Mouse (Mus musculus) left cerebral cortex, postnatal 25 days (tissue): Measurements from ENCODE around the gene Actr6. TPM values are rescaled to one million over a fixed set of nuclear protein-coding genes. Genes with fewer than 3 reads are reported as not detected.
"Not testable (repeated sequence)": the region's sequence is repeated elsewhere in the genome, so short reads cannot be mapped to it uniquely, and the experiment has no call there.

Source experiments
- DNase-seq, 2 experiments: peaks; one replicate each; pipeline ENCODE4 v3.0.0; 2022; ENCODE audit warnings: low spot score in 2 of 2, mixed read lengths in 1 of 2
- intact Hi-C: fragments of 180-260 bp; cut with DNase I; formaldehyde crosslinking; loops from one replicate; pipeline ENCODE4 v1.15.1; 2025
- total RNA-seq, 2 experiments: library from RNA; stranded (reverse); gene quantifications; 2 replicates each; pipeline ENCODE4 v1.2.3; 2021

Gene Actr6
- total RNA-seq, 2 experiments from 2014 or later = 18.5 to 25.2 TPM

DNA sequence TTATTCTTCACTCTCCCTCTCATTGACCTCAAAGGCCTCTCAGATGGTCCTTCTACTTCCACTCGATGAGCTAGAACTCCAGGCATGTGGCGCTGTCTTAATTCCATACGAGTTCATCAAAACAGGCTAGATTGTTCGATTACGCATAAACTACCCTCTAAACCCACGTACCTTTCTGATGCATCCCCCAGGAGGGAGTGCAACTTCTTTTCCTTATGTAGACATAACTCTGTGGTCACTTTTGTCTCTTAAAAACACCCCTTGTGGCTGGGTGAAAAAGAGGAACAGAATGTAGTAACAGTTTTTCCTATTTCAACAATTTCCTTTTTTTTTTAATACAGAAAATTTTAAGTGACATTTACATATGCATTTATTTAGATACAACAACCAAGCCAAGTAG is 8.9 kb upstream of the Actr6 start:
- intact Hi-C loops = no loop called here
- DNase-seq = no peak

DNA sequence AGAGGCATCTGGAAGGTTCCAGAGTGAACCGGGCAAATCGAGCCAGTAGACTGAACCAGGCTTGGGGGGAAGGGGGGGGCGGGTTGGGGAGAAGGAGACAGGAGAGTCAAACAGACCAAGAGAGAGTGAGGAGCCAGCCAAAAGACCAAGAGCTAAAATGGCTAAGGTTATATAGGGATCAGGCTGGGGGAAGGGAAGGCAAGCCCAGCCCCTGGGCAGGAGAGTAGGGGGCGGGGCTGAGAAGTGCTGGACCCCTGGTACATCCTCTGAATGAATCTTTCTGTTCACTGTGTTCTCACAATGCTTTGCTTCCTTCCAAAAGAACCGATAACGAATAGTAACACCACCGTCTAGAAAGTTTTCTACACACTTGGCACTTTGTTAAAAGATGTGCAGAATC is 7.6 kb upstream of the Actr6 start:
- DNase-seq = no peak
- intact Hi-C loops = no loop called here

DNA sequence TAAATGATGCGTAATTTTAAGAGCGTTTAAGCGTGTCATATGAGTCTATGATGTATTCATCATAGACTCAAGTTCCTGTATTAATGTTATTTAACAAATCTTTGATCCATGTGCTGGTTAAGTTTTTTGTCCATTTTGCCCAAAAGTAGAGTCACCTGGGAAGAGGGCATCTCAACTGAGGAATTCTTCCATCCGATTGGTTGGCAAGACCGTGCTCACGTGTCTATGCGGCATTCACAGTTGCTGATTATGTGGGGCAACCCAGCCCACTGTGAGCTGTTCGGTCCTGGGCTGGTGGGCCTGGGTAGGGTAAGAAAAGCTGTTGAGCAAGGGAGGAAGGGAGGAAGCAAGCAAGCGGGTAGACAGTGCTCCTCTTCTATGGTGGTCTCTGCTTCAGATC is 6.3 kb upstream of the Actr6 start:
- intact Hi-C loops = no loop called here

DNA sequence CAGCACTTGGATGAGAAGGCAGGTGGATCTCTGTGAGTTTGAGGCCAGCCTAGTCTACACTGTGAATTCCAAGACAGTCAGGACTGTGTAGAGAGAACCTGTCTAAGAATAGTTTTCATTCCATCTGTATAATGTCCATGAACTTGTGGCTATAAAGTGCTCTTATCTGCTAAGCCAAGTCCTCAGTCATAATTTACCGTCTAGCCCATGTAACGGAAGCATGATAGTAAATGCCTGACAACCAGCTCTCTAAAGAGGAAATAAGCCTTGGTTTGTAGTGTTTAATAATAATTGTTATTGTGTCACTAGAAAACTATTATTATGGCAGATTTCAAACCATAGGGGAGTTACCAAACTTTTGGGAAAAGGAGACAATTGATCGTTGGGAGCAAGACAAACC is 5.8 kb upstream of the Actr6 start:
- intact Hi-C loops = no loop called here
- no peak for DNase-seq

More for the DNA sequence above, 6.3 kb upstream of the Actr6 start:
- DNase-seq = no peak

DNA sequence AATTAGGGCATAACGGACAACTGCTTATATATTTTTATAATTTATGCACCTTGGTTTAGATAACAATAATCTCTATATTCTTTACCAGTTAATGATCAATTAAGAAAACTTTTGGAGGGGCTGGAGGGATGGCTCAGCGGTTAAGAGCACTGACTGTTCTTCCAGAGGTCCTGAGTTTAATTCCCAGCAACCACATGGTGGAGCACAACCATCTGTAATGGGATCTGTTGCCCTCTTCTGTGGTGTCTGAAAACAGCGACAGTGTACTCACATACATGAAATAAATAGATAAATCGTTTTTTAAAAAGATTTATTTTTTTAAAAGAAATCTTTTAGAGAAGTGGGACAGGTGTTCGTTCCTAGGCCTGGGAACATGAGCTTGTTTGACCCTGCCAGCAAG is 5.0 kb upstream of the Actr6 start:
- DNase-seq = no peak
- intact Hi-C loops = no loop called here

DNA sequence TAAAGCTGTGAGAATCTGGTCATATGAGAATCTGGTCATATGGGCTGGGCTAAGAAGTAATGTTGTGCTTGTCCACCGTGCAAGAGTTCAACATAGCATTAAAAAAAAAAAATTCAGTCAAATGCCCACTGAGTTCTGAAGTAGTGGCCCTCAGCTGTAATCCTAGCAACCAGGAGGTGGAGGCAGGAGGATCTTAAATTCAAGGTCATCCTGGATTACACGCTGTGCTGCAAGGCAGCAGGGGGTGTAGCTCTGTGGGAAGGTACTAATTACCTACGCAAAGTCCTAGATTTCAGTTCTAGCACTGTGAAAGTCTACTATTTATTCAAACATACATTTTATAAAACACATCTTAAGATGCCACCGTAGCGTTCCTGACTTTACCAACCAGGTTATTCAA is 754 bp downstream of the Actr6 start:
- intact Hi-C loops = no loop called here
- no peak for DNase-seq

DNA sequence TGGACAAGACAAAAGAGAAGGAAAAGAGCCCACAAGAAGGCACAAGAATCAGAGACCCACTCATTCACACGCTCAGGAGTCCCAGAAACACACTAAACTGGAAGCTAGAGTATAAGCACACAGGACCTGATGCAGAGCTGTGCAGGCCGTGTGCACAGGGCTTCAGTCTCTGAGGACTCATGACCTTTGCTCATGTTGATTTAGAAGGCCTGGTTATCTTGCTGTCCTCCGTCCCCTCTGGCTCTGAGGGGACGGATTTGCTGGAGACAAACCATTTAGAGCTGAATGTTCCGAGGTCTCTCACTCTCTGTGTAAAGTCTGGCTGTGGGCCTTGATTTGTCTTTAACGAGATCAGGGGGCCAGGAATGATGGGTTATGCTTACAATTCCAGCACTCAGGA is 1.7 kb downstream of the Actr6 start:
- no peak for DNase-seq
- intact Hi-C loops = no loop called here

DNA sequence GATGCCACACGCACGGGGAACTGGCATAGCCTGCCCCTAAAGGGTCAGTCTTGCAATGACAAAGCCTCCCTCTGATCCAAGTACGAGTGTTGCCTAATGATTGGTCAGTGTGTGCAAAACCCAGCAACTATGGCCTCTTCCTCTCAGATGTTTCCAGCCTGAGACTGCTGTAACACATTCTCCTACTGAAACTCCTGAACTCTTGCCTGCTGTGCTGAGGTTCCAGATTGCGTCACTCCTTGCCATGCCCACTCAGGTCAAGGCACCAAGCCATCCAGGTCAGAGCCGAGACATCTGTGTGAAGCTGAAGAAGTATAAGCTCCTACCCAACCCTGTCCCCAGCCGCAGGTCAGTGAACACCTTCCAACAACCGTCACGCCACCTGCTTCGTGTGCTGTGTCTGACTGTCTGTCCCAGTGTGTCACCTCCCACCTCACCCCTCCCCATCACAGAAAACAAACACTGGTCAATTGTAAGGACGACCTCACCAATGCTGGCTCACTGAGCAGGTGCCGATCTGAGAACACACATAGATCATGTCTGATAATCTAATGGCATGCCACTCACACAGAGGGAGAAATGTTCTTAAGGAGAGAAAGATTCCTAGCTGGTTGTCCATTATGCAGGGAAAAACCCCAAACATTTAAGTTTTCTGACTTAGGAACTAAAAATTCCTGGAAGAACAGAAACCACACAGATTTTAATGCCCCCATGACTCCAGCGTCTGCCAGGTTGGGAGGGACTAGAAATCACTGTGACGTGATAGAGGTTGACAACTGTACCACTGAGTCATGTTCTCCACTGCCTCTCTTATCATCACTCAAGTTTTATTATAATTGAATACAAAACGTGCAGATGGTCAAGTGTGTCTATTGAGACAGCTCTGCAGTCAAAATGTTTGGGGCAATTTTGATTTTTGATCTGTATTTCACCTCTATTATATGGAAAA is 9.6 kb downstream of the Actr6 start:
- intact Hi-C loops = no loop called here
- no peak for DNase-seq

DNA sequence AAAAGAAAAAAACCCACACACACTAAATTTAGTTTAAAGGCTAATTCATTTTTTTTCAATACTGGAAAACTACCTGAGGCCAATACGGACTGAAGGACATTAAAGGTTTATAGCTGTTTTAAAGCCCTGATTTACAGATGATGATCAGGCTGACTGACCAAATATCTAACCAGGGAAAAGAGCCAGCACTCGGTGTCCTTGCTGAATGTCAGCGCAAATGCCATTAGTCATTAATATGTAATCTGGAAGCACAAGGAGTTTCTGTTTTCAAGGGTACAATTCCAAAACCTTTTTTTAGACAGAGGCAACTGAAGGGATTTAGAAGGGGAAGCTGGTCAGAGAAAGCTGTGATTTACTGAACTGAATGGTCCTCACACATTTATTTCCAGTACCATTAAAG is 11.3 kb downstream of the Actr6 start:
- intact Hi-C loops = no loop called here
- no peak for DNase-seq

DNA sequence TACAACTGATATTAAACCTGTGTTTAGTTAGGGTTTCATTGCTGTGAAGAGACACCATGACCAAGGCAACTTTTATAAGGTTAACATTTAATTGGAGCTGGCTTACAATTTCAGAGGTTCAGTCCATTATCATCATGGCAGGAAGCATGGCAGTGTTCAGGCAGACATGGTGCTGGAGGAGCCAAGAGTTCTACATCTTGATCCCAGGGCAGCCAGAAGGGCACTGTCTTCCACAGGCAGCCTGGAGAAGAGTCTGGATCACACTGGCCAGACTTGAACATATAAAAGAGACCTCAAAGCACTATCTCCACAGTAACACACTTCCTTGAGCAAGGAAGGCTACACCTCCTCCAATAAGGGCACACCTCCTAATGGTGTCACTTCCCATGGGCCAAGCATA is 11.8 kb downstream of the Actr6 start:
- intact Hi-C loops = no loop called here
- DNase-seq = no peak

DNA sequence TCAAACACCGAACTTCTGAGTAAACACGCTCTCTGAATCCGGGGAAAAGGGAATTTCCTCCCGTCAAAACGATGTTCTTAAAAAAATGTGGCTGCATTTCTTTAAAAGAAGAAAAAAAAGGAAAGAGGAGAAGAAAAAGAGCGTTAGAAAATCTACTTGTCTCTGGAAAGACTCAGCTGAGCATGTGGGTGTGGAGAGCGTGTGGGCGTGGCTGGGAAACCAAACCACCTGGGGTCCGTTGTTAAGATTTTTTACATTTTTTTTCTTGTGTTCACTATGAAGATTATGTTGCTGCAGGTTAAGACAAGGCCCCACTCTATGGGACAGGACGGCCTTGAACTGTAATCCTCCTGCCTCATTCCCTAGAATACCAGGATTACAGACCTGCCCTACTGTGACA is 17.2 kb downstream of the Actr6 start:
- DNase-seq = peak in 1 of 2 experiments; percentile 62
- intact Hi-C loops = no loop called here

DNA sequence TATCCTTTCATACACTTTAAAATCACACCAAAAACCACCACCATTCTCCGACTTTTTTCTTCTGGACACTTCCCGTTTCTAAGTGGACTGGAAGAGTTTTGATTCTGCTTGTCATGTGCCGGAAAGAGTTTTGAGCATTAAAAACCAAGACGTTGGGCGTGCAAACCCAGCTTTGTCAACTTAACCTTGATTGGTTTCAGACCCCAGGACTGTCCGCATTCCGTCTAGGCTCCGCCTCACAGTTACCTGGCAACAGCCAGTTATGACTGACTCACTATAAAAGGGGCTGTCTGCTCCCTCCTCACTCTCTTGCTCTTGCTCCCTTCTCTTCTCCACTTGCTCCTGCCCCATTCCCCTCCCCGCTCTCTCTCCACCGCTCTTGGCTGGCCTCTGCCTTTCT is 23.4 kb downstream of the Actr6 start:
- no peak for DNase-seq
- intact Hi-C loops = no loop called here

DNA sequence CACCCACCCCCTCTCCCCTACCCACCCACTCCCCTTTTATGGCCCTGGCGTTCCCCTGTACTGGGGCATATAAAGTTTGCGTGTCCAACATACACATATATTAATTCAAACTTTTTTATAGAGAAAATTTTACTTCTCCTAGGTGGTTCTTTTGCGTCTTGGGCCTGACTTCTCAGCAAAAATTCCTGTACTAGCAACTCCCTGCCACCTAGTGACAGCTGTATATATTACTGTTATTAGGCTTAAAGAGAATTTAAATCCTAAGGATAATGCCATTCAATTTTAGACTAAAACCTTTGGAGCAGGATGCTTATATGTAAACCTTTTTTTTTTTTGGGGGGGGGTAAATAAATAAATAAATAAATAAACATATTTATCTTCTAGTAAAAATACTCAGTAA is 24.7 kb downstream of the Actr6 start:
- no peak for DNase-seq
- intact Hi-C loops = no loop called here

DNA sequence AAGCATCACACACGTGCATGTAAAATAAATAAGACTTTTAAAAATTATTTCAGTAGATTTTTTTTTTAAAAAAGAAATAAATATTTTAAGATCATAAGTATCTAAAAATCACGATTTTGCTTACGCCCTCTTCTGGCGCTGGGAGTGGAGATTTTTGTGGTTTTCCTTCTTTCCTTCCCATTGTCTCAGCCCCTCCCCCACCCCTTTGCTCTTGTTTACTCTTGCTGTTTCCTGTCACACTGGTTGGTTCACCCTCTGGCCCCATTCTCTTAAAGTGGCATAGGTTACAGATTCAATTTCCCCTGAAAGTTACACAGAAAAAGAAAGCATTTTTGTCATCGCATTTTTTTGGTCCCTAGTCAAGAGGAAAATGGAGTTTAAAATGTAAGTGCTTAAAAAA is 29.1 kb downstream of the Actr6 start:
- no peak for DNase-seq
- intact Hi-C loops = no loop called here

DNA sequence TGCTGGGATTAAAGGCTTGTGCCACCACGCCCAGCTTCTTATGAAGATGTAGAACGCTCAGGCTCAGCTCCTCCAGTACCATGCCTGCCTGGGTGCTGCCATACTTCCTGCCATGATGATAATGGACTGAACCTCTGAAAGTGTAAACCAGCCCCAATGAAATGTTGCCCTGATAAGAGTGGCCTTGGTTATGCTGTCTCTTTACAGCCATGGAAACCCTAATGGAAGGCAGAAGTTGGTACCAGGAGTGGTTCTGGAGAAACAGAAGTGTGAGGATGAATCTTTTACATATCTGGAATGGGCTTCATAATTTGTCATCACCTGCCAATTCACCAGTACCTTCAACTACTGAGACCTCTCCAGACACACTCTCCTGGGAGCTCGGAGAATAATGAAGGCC is 34.1 kb downstream of the Actr6 start:
- no peak for DNase-seq
- intact Hi-C loops = no loop called here

DNA sequence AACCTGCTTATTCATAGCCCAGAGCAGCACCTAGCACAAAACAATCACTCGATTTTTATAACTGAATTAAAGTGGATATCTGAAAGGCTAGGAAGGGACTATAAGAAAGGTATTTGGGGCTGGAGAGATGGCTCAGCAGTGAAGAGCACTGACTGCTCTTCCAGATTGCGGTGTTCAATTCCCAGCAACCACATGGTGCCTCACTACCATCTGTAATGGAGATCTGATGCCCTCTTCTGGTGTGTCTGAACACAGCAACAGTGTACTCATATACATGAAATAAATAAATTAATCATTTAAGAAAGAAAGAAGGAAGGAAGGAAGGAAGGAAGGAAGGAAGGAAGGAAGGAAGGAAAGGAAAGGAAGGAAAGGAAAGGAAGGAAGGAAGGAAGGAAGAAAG is 35.8 kb downstream of the Actr6 start:
- intact Hi-C loops = not testable (repeated sequence)

DNA sequence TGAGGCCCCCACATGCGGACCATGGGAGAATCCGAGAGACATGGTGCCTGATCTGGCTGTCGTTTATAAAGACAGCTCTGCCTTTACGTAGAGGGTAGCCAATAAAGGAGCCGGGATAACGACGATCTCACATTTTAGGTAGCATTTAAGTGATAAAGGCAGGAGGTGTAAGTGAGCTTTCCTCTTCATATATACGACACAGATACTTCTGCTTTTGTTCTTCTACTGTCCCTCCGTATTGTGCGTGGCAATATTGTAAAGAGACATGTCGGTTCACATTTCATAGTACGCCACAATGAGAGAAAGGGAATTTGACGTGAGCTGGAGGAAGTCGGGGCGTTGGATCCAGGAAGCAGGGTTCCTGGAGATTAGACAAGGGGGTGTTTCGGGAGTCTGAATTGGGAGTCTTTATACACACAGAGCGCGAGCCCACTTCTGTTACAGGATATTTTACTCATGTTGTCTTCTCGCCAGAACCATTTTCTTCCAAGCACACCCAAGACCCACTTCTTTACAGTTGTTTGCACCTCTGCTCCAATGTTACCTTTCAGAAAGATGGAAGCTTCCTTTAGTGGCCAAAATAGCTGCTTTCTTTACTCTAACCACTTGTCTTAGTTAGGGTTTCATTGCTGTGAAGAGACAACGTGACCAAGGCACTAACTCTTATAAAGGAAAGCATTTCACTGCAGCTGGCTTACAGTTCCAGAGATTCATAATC is 36.7 kb downstream of the Actr6 start:
- DNase-seq = no peak
- intact Hi-C loops = no loop called here

More for the DNA sequence above, 35.8 kb downstream of the Actr6 start:
- peak in 1 of 2 experiments; percentile 23 for DNase-seq

DNA sequence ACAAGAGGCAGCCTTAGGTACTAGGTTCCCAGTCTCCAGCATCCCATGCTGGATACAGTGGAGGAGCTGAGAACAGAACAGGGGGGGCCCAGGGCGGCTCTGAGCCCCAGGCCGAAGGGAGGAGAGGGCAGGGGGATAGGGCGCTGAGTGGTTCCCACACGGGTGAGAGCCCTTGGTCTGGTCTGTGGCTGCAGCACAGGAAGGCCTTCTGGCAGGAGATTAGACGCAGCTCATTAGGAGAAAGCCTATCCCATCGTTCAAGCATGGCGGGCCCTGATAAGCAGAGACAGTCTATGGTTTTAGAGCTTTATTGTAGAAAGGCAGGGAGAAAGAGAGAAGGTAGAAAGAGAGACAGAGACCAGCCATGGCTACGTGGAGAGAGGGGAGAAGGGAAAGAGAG is 42.1 kb downstream of the Actr6 start:
- intact Hi-C loops = no loop called here
- DNase-seq = no peak

DNA sequence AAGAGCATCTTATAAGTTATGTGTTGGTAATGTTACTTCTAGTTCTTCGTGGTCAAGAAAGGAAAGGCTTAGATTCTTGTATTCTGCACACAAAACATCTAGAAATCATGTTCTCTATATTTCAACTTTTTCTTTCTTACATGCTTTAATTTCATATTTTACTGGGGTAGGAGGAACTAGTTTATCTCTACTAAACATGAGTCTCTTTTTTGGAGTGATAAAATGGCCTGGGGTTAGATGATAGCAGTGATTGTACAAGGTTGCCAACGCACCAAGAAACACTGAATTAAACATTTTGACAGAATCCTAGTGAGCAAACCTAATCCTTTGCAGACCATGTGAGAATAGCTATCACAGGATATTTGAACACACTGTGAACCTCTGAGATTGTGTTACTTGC is 44.6 kb downstream of the Actr6 start:
- DNase-seq = no peak
- intact Hi-C loops = no loop called here

DNA sequence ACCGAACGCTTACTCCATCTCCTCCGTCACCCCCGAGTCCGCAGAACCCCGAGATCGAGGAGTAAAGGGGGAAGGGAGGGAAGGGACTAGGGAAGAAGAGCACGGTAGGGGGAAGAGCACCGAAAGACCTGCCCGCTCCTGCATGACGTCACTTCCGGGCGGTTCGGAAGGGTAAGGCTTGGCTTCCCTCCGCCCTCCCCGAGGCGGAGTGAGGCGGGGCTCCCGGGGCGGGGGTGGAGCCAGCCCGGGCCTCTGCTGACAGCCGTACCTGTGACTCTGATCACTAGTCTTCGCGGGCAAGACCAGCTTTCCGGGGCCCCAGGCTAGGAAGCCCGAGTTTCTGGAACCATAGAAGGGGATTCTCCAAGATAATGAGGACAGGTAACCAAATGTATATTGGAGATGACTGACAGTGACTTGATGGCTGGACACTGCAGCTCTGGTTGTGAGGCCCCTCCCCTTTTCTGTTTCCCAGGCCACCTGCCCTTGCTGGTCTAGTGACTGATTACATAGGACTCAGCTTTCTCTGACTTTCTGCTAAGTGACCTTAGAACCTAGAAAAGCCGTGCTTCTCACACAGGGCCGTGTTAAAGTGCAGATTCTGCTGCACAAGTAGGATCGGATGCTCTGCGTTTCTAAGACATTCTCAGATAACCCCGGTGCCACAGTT is 45.8 kb downstream of the Actr6 start, which contains the start of gene Scyl2:
Scyl2 (minus strand) TSS at position 147 of the 670 bp plus-strand sequence.
- peak; percentile 94 to 96 for DNase-seq
- intact Hi-C loops = no loop called here
